ENCODE assay signal across 8 mouse cellular contexts in genomic region chr16:33516807-33517565, GRCm38 (mm10). TPM values are rescaled to one million over a fixed set of nuclear protein-coding genes. Genes with fewer than 3 reads are reported as not detected.
A peak's percentile ranks its signal among the peaks of the same experiment; 100 is the strongest.
DNase-seq lines count a peak whose midpoint lies in the region; ATAC-seq and TF ChIP-seq lines count a peak whose summit lies in the region.

Gene Slc12a8 (plus strand): TSS chr16:33517328.

- no peak for TF ChIP-seq POLR2A in kidney, adult 2 months (IDR thresholded peaks at IDR 0.05; ENCODE audit: low read depth, low read length)

- 9% methylated on average over 27 of the region's 27 CpGs for WGBS in kidney, adult 2 months
- 4% methylated on average over 26 of the region's 27 CpGs for WGBS in heart, embryonic 14.5 days
- WGBS in liver, embryonic 16.5 days (ENCODE audit: insufficient replicate concordance): 12% methylated on average over 26 of the region's 27 CpGs

- ATAC-seq in heart, embryonic 14.5 days (ENCODE audit: insufficient number of reproducible peaks, insufficient read depth, low FRiP score, low read depth): no peak; the same call in 1 of the 2 replicates
- no peak for ATAC-seq in liver, embryonic 16.5 days (ENCODE audit: low read depth)

- no peaks in the 10 kb centered on the region for H3K4me1 ChIP-seq in kidney, adult 2 months (ENCODE audit: control insufficient read depth, insufficient read depth, low read length)
- H3K4me1 ChIP-seq in heart, embryonic 14.5 days (ENCODE audit: control insufficient read depth in 2 of 2, insufficient read depth in 2 of 2, low read length in 2 of 2): peaks cover 14 to 17% of the 10 kb centered on the region in 2 experiments
- no peaks in the 10 kb centered on the region for H3K4me1 ChIP-seq in liver, embryonic 16.5 days (ENCODE audit: control insufficient read depth, low read depth, low read length)

- peak within 1 kb of the TSS; percentile 66 for H3K9ac ChIP-seq in heart, embryonic 14.5 days (ENCODE audit: low read length)
- no peak within 1 kb of the TSS for H3K9ac ChIP-seq in liver, embryonic 16.5 days (ENCODE audit: low read depth, low read length)

- H3K36me3 ChIP-seq in kidney, adult 2 months (ENCODE audit: control insufficient read depth, insufficient read depth, low read length): no peaks in the 10 kb centered on the region
- H3K36me3 ChIP-seq in heart, embryonic 14.5 days (ENCODE audit: control insufficient read depth, insufficient read depth, low read length): no peaks in the 10 kb centered on the region
- H3K36me3 ChIP-seq in liver, embryonic 16.5 days (ENCODE audit: control insufficient read depth, insufficient read depth): no peaks in the 10 kb centered on the region

- no peak for TF ChIP-seq CTCF in kidney, adult 2 months (conservative IDR thresholded peaks at IDR 0.05; ENCODE audit: insufficient read depth, insufficient read length, low read depth, low read length)

- H3K9me3 ChIP-seq in heart, embryonic 14.5 days (ENCODE audit: control insufficient read depth, low read length): no peaks in the 10 kb centered on the region
- no peaks in the 10 kb centered on the region for H3K9me3 ChIP-seq in liver, embryonic 16.5 days (replicated peaks; ENCODE audit: control insufficient read depth, low read length)

- peak; percentile 12 for DNase-seq in kidney, adult 2 months
- no peak for DNase-seq in kidney, adult 18-20 months
- DNase-seq in embryo, embryonic 9.5 days (ENCODE audit: extremely low spot score): peak; percentile 50
- peak; percentile 56 to 89 for DNase-seq in layer of hippocampus, adult 18-20 months (ENCODE audit: low spot score in 2 of 2)
- DNase-seq in right cerebral cortex, postnatal 36 days (ENCODE audit: low spot score in 2 of 2): peak; percentile 51 to 78
- DNase-seq in adrenal gland, postnatal 4 days (ENCODE audit: low spot score in 2 of 2): no peak

- peak within 1 kb of the TSS; percentile 22; the same call in 1 of the 2 replicates for H3K4me3 ChIP-seq in kidney, adult 2 months (ENCODE audit: insufficient read depth, low read depth, low read length)
- peak within 1 kb of the TSS; percentile 47 to 51 for H3K4me3 ChIP-seq in heart, embryonic 14.5 days (ENCODE audit: control insufficient read depth in 1 of 2, insufficient read depth in 1 of 2, low read depth in 1 of 2, low read length in 2 of 2)
- no peak within 1 kb of the TSS for H3K4me3 ChIP-seq in liver, embryonic 16.5 days (ENCODE audit: low read depth, low read length)

- H3K4me2 ChIP-seq in heart, embryonic 14.5 days (ENCODE audit: low read length): peak within 1 kb of the TSS; percentile 92
- H3K4me2 ChIP-seq in liver, embryonic 16.5 days (ENCODE audit: low read depth, low read length): peak within 1 kb of the TSS; percentile 43

- H3K27ac ChIP-seq in kidney, adult 2 months (ENCODE audit: insufficient read depth, low read depth, low read length): no peak within 1 kb of the TSS
- H3K27ac ChIP-seq in heart, embryonic 14.5 days (replicated peaks in 1 of 2; ENCODE audit: control insufficient read depth in 1 of 2, insufficient read depth in 1 of 2, low read depth in 2 of 2, low read length in 2 of 2): no peak within 1 kb of the TSS
- no peak within 1 kb of the TSS for H3K27ac ChIP-seq in liver, embryonic 16.5 days (ENCODE audit: low read length)

- no peaks in the 10 kb centered on the region for H3K27me3 ChIP-seq in kidney, adult 2 months (replicated peaks; ENCODE audit: control insufficient read depth, insufficient read depth, low read length)
- no peaks in the 10 kb centered on the region for H3K27me3 ChIP-seq in heart, embryonic 14.5 days (ENCODE audit: control insufficient read depth, insufficient read depth, low read length)
- peaks cover 6% of the 10 kb centered on the region; the same call in 1 of the 2 replicates for H3K27me3 ChIP-seq in liver, embryonic 16.5 days (ENCODE audit: control insufficient read depth, insufficient read depth, low read depth, low read length)

RNA-seq across cellular contexts. Expression of gene Slc12a8, which starts in this region (rescaled TPM):
- 0.50 and 0.88 TPM in 2 replicates for polyA plus RNA-seq in kidney, adult 2 months (2012; rRNA removed)
- 0.89 and 1.9 TPM in 2 replicates for polyA plus RNA-seq in heart, embryonic 14.5 days (2014; fragmentation: Nextera tagmentation; extraction: Ambion mirVana)
- total RNA-seq in layer of hippocampus, adult 18-20 months (2021): under 1 TPM; 0.64 to 0.76 TPM
- polyA plus RNA-seq in liver, embryonic 16.5 days (2015; fragmentation: Nextera tagmentation; extraction: Ambion mirVana): 0.06 and 0.14 TPM in 2 replicates
- total RNA-seq in adrenal gland, postnatal 4 days (2021): 1 to 10 TPM; 2.4 to 2.6 TPM

Comparison
In these comparisons a context has a peak if more than half of its experiments do, and no peak if none do; other contexts are left out.
1. Peak in DNase-seq and H3K4me3 ChIP-seq in kidney, adult 2 months; RNA of the gene not detected or under 1 TPM.
2. Peak in DNase-seq in layer of hippocampus, adult 18-20 months; RNA of the gene not detected or under 1 TPM.
3. DNase-seq: peak in embryo, embryonic 9.5 days (single experiment) and right cerebral cortex, postnatal 36 days (2 of 2); none in kidney, adult 18-20 months (single experiment) and adrenal gland, postnatal 4 days (0 of 2).